Mouse (Mus musculus): Measurements from ENCODE around the gene Foxd1.

Foxd1 gene

DNA sequence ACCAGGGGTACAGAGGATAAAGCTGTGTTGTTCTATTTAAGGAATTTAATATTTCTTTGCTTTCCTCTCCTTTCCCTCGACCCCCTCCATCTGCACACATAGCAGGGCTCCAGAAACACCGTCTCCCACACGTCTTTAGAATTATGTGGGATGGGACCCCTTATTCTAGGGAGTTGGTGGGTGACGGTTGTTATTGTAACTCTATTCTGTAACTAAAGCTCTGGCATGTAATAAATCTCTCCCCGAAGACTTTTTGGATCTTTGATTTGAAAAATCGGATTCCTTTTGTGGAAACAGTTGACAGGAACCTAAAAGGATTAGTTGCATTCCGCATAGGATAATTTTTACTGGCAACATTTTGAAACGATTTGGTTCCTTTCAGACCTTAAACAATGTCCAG, 11.0 kb downstream of the Foxd1 start:
- CTCF ChIA-PET = no interaction called here
- POLR2A ChIA-PET = interaction anchor here in 2 of 4 experiments (0.6 to 1.1 kb wide), 3 partner anchors 11 to 324 kb away, joined by 3 to 4 read pairs (median 3); partner anchors contain the start of gene Foxd1 (in 1 of the 2)

- POLR2A ChIA-PET = interaction anchor here in 2 of 4 experiments (0.6 to 1.1 kb wide), 2 partner anchors 12 to 325 kb away, joined by 3 read pairs; partner anchors contain the start of gene Foxd1 (in 1 of the 2)
- CTCF ChIA-PET = no interaction called here
These were observed 11.9 kb downstream of the Foxd1 start for GRCm38 (mm10) chr13:98365766-98366421.

DNA sequence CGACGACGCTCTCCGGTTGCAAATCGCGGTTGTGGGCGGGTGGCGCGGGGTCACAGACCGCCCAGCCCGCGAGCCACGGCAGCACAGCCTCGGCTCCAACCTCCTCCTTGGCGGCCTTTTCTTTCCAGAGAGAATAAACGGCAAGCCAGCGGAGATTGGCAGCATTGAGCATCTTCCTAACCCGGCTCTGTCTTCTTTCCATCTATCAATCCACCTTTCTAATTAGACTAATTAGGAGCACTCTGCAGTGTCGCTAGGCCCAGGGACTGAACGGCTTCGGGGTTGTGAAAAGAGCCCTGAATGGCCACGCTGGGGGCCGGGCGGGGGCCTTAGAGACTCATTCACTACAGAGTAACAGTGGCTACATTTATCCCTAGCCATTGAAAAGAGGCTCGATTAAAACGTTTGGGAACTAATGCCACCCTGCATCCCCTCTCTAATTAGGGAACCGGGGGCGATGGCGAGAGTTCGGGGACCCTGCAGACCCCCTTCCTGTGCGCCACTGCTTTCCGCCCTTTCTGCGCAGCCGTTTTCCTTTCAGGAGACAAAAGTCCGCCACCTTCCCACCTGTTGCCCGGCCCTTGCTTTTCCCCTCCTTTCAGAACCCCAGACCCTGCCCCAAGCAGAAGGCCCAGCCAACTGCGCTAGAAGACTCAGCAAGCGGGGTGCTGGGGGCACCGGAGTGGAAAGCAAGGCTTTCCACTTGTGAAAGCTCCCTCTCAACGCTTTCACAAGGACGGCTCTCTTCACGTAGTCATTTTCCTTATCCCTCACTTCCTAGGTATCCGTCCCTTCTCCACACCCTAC, 12.6 kb downstream of the Foxd1 start:
- ChIA-PET POLR2A (no interaction called here), CTCF (no interaction called here)

- ChIA-PET POLR2A (interaction anchor here in 2 of 4 experiments (0.6 to 1.8 kb wide), 4 partner anchors 9 to 23 kb away, joined by 3 to 6 read pairs (median 4); partner anchors contain the start of gene Foxd1 (in 2 of the 2)), CTCF (no interaction called here)
These were observed 13.6 kb downstream of the Foxd1 start for GRCm38 (mm10) chr13:98367601-98368000.

- ChIA-PET CTCF (no interaction called here), POLR2A (interaction anchor here in 1 of 4 experiments (1.7 to 1.8 kb wide), 2 partner anchors 10 to 22 kb away, joined by 5 to 6 read pairs; no protein-coding TSS in a partner anchor)
These were observed 15.0 kb downstream of the Foxd1 start for GRCm38 (mm10) chr13:98369046-98369445.

GRCm38 (mm10) chr13:98374560-98374959, 20.5 kb downstream of the Foxd1 start:
- CTCF ChIA-PET = no interaction called here
- POLR2A ChIA-PET = no interaction called here

GRCm38 (mm10) chr13:98374979-98375378, 20.9 kb downstream of the Foxd1 start:
- ChIA-PET POLR2A (interaction anchor here in 1 of 4 experiments (0.6 kb wide), 1 partner anchor 169 kb away, joined by 3 read pairs; no protein-coding TSS in a partner anchor), CTCF (interaction anchor here in 1 of 4 experiments (0.5 kb wide), 1 partner anchor 11 kb away, joined by 3 read pairs; no protein-coding TSS in a partner anchor)

GRCm38 (mm10) chr13:98377746-98378145, 23.7 kb downstream of the Foxd1 start:
- ChIA-PET CTCF (no interaction called here), POLR2A (interaction anchor here in 1 of 4 experiments (1.0 kb wide), 1 partner anchor 36 kb away, joined by 4 read pairs; no protein-coding TSS in a partner anchor)

DNA sequence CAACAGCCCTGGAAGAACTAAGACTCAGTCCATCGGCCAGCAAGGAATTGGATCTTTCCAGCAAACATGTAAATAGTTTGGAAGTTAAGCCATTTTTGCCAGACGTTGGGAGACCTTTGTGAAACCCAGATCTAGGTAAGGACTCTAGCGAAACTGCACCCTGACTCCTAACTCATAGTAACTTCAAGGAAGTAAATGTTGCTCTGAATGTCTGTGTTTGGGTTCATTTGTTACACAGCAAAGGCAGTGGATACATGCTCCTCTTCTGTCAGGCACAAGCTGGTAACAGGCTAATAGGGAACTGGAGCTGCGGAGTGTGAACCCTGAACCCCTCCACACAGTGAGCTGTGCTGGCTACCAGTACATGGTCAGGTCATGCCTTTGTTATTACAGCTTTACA, 28.7 kb downstream of the Foxd1 start:
- ChIA-PET POLR2A (no interaction called here), CTCF (interaction anchor here in 1 of 4 experiments (1.5 kb wide), 1 partner anchor 32 kb away, joined by 4 read pairs; no protein-coding TSS in a partner anchor)

GRCm38 (mm10) chr13:98383911-98384498, 30.0 kb downstream of the Foxd1 start:
- POLR2A ChIA-PET = no interaction called here
- CTCF ChIA-PET = interaction anchor here in 1 of 4 experiments (1.5 kb wide), 1 partner anchor 33 kb away, joined by 4 read pairs; no protein-coding TSS in a partner anchor

GRCm38 (mm10) chr13:98385877-98386276, 31.8 kb downstream of the Foxd1 start:
- ChIA-PET POLR2A (no interaction called here), CTCF (no interaction called here)

DNA sequence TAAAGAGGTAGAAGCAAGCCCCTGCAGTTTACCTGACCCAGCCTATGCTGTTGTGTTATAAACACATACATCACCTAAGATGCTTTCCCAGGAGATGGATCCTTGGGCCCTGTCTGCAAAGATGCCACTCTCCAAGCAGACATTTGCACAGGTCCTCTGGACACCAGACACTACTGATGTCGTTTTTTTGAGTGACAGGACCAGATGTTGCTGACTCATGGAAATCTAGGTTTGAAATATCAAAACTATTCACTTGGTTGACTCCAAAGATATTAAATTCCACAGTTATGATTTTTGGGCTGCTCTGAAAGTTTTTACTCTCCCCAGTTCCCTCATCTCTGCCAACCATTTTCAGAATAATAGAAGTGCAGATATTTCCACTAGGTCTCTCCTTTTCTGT, 35.0 kb downstream of the Foxd1 start:
- CTCF ChIA-PET = no interaction called here
- POLR2A ChIA-PET = no interaction called here

DNA sequence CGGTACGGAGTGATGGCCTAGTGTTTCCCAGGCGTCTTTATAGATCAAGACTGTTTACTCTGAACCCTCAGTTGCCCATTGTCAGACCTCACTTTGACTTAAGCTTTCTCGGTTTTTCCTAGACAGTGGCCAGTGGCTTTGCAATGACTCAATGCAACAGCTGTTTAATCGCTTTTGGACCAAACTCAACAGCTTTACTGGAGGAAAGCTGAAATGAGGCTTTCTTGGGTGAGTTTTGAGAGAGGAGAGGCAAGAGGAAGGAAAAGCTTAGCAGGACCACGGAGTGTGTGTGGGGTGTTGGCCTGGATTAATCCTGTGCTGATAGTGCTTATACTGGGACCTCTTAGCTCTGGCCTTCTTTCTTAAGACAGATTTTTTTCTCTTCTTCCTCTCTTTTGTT, 36.3 kb downstream of the Foxd1 start:
- CTCF ChIA-PET = no interaction called here
- POLR2A ChIA-PET = interaction anchor here in 2 of 4 experiments (0.7 to 1.9 kb wide), 6 partner anchors 18 to 182 kb away, joined by 3 to 6 read pairs (median 3); partner anchors contain the start of gene Foxd1 (in 1 of the 2)

DNA sequence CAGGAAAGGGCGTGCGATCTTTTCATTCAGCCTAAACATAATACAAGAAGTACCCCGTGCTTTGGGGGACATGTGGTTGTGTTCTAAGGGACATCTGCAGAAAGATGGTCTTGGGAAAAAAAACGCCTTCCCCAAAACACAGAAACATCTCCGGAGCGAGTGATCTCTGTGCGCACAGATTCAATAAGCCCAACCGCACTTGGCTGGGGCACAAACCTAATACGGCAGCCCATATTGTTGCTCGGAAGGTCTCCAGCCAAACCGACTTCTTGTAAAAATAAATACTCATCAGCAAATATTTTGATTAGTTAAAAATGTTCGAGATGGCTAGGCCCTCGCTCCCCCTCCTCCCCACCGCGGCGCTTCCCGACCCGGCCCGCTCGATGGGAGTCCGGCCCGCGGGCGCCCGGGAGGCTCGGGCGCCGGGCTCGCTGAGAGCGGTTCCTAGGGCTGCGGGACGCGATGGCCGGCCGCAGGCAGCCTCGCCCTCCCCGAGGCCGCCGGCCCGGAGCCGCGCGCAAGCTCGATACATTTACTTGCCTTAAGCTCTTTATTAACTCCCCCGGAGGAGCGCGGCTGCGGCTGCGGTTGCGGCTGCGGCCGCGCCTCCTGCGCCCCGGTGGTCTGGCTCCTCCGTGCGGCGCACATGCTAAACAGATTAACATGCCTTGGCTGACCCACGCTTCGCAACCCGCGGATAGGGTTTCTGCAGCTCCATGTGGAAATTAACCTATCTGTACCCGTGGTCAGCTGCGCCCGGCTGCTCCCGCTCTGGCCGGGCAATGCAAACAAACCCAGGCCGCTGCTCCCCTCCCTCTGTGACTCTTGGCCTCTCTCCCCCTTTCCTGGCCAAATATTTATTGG, 37.0 kb downstream of the Foxd1 start:
- ChIA-PET POLR2A (interaction anchor here in 3 of 4 experiments (0.7 to 1.9 kb wide), 9 partner anchors 18 to 181 kb away, joined by 3 to 6 read pairs (median 3); partner anchors contain the start of gene Foxd1 (in 2 of the 3)), CTCF (interaction anchor here in 2 of 4 experiments (0.6 to 0.9 kb wide), 4 partner anchors 39 to 1613 kb away, joined by 3 to 4 read pairs (median 3); no protein-coding TSS in a partner anchor)

GRCm38 (mm10) chr13:98391635-98391990, 37.6 kb downstream of the Foxd1 start:
- ChIA-PET POLR2A (interaction anchor here in 2 of 4 experiments (0.8 to 1.9 kb wide), 4 partner anchors 23 to 111 kb away, joined by 3 to 6 read pairs (median 4); no protein-coding TSS in a partner anchor), CTCF (interaction anchor here in 2 of 4 experiments (0.6 to 0.9 kb wide), 3 partner anchors 40 to 197 kb away, joined by 3 read pairs; no protein-coding TSS in a partner anchor)

- POLR2A ChIA-PET = interaction anchor here in 1 of 4 experiments (1.1 to 1.9 kb wide), 2 partner anchors 30 to 111 kb away, joined by 3 to 4 read pairs; no protein-coding TSS in a partner anchor
- CTCF ChIA-PET = interaction anchor here in 1 of 4 experiments (0.6 kb wide), 1 partner anchor 196 kb away, joined by 3 read pairs; no protein-coding TSS in a partner anchor
These were observed 38.0 kb downstream of the Foxd1 start for GRCm38 (mm10) chr13:98392031-98392430.

DNA sequence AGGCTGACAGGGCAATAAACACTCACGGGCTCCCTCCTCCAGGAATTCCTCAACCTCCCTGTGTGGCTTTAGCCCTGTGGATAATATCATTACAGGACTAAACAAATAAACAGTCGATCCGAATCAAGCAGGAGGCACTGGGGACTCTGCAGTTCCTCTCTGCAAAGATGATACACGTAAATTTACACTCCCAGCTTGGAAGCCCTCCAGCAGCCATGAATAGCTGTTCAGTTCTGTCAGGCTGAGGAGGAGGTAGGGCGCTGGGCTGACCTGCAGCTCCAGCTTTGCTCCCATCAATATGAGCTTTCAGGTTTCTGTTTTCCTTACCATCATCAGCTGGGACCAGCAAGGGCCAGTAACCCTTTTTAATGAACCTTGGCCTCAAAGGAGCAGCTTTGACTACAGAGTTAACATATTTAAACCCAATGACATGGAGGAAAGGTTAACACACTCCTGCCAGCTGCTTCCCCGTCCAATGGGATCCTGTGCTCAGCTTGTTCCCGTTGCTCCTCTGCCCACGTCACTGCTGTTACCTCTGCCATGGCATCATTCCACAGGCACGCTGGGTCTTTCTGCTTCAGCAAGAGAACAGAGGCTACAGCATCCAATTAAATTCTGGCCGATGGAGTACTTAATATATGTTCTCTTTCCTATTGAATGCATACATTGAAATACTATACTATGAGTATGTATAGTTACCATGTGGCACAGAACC, 39.5 kb downstream of the Foxd1 start:
- POLR2A ChIA-PET = interaction anchor here in 1 of 4 experiments (1.3 kb wide), 1 partner anchor 86 kb away, joined by 3 read pairs; no protein-coding TSS in a partner anchor
- CTCF ChIA-PET = interaction anchor here in 2 of 4 experiments (0.5 to 1.0 kb wide), 3 partner anchors 65 to 1121 kb away, joined by 3 to 7 read pairs (median 4); no protein-coding TSS in a partner anchor
